Mouse (Mus musculus) heart, adult 2 months (tissue): ENCODE measurements at regions not wholly inside any gene's neighbourhood (a gene's known extent, or its start where the extent isn't known, plus 50 kb on each side); places are given as distances from the start of the nearest gene placed in this dataset.

Experiments used
- DNase-seq, 2 experiments: peaks; one replicate each; pipeline ENCODE4 v3.0.0; 2021
- H3K27ac ChIP-seq: fragments of 200-600 bp; 2 replicates; pipeline ENCODE4 v1.8.1; 2022
- H3K27me3 ChIP-seq: fragments of 200-500 bp; 2 replicates; pipeline ENCODE4 v1.6.1; 2012; ENCODE audit warnings: mild to moderate bottlenecking, low read length, inconsistent platforms, mixed read lengths; ENCODE audit not compliant: control insufficient read depth, insufficient read depth
- H3K36me3 ChIP-seq: fragments of 200-500 bp; 2 replicates; pipeline ENCODE4 v1.6.1; 2012; ENCODE audit warnings: low read length, inconsistent platforms; ENCODE audit not compliant: control insufficient read depth, insufficient read depth
- H3K4me1 ChIP-seq: fragments of 200-500 bp; 2 replicates; pipeline ENCODE4 v1.6.1; 2011; ENCODE audit warnings: low read length; ENCODE audit not compliant: control insufficient read depth, insufficient read depth
- H3K4me3 ChIP-seq: fragments of 200-600 bp; 2 replicates; pipeline ENCODE4 v1.8.1; 2022
- H3K79me2 ChIP-seq: fragments of 200-500 bp; replicated peaks from 2 replicates; pipeline ENCODE4 v1.6.1; 2012; ENCODE audit warnings: mild to moderate bottlenecking, inconsistent platforms, low read length, moderate library complexity, mixed read lengths; ENCODE audit not compliant: control insufficient read depth, insufficient read depth
- H3K9ac ChIP-seq: fragments of 200-500 bp; 2 replicates; pipeline ENCODE4 v1.6.1; 2012; ENCODE audit warnings: low read depth, mild to moderate bottlenecking, control low read depth, inconsistent platforms, low read length, mixed read lengths
- CTCF ChIP-seq: fragments of 200-600 bp; IDR thresholded peaks from 2 replicates; pipeline ENCODE4 v1.8.1; 2022; ENCODE audit warnings: antibody characterized with exemption, mild to moderate bottlenecking, moderate library complexity
- EP300 ChIP-seq: fragments of 200-500 bp; IDR thresholded peaks from 2 replicates; pipeline ENCODE4 v1.6.1; 2011; ENCODE audit warnings: low read depth, low read length, control low read depth; ENCODE audit not compliant: insufficient read depth
- POLR2A ChIP-seq: fragments of 200-500 bp; IDR thresholded peaks from 2 replicates; pipeline ENCODE4 v1.6.1; 2011; ENCODE audit warnings: mild to moderate bottlenecking, low read depth, low read length, control low read depth; ENCODE audit not compliant: insufficient read depth
- WGBS: fragments of 180-500 bp; shearing (Covaris S2); methylation state at CpG from one replicate; pipeline ENCODE4 v1.1.7; 2018; 5-methylcytosine and 5-hydroxymethylcytosine counted together
- intact Hi-C: fragments of 180-260 bp; cut with DNase I; formaldehyde crosslinking; loops from one replicate; pipeline ENCODE4 v1.15.1; 2025

DNA sequence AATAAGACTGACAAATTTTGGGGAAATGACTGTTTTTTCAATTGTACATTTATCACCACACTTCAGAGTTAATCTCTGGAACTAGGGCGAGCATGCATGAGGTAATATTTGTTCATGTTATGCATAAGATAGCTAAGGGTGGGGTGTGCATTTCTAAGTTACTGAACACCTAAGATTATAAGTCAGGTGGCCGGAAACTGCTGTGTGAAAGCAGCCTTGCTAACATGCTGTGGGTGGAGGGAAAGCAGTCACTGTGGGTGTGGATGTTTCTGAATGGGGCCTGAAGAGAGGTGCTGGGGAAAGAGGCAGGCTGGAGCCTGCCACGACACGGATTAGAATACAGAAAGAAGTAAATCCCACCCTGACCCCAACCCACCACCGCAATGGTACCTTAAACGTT, 54.8 kb upstream of the Cep162 start:
- intact Hi-C loops = no loop called here
- H3K9ac ChIP-seq = no peak overlapping the region
- H3K4me1 ChIP-seq = no peaks in the 10 kb centered on the region
- DNase-seq = no peak
- H3K79me2 ChIP-seq = no peaks in the 10 kb centered on the region
- no peak overlapping the region for H3K4me3 ChIP-seq
- WGBS = 61% methylated on average over 6 of the region's 6 CpGs
- H3K27me3 ChIP-seq = no peaks in the 10 kb centered on the region
- no peaks in the 10 kb centered on the region for H3K36me3 ChIP-seq
- no peak overlapping the region for H3K27ac ChIP-seq
- TF ChIP-seq POLR2A (no peak), EP300 (no peak), CTCF (no peak)
